Mouse (Mus musculus): ENCODE data around the gene Ankdd1a. TPM values are rescaled to one million over a fixed set of nuclear protein-coding genes. Genes with fewer than 3 reads are reported as not detected.
A peak's percentile ranks its signal among the peaks of the same experiment; 100 is the strongest.

The Ankdd1a gene
- polyA plus RNA-seq, 1 experiment from 2014 or later = not detected

DNA sequence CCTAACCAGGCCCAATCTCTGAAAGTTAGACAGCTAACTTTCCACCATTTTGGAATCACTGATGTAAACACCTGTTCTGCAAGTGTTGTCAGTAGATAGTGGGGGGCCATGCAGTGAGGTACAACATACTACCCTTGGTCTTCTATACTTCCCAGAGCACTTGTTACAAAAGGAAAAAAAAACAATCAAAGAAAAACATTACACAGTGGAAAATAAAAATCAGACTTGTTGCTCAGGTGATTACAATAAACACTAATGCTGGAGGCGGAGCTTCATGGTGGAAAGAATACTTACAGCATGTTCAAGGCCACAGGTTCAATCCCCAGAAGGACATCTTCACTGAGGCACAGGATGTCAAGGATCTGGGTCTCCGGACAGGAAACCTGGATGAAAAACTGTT, 32.7 kb upstream of the Ankdd1a start:
- Histone ChIP-seq H3K27me3 (no peaks in the 10 kb centered on the region), H3K36me3 (peaks cover 34% of the 10 kb centered on the region), H3K4me2 (no peak overlapping the region), H3K9me3 (no peaks in the 10 kb centered on the region), H3K4me3 (no peak overlapping the region), H3K27ac (0 out of 2 replicates have a peak overlapping the region, but pooled peaks have one; percentile 16), H3K9ac (no peak overlapping the region), H3K4me1 (peaks cover 48% of the 10 kb centered on the region)
- WGBS = 93% methylated on average over 2 of the region's 2 CpGs
- no peak for ATAC-seq (ENCODE audit: insufficient number of reproducible peaks, insufficient read depth, low FRiP score, low TSS enrichment, low read depth)

- ATAC-seq (ENCODE audit: insufficient number of reproducible peaks, insufficient read depth, low FRiP score, low TSS enrichment, low read depth) = no peak
- Histone ChIP-seq H3K27ac (peak overlapping the region; percentile 89), H3K4me2 (no peak overlapping the region), H3K27me3 (no peaks in the 10 kb centered on the region), H3K4me1 (peaks cover 52% of the 10 kb centered on the region), H3K9me3 (no peaks in the 10 kb centered on the region), H3K4me3 (no peak overlapping the region), H3K9ac (no peak overlapping the region), H3K36me3 (peaks cover 28% of the 10 kb centered on the region)
- WGBS = 87% methylated on average over 5 of the region's 5 CpGs
Measured at GRCm38 (mm10) chr9:65552141-65552540, 32.1 kb upstream of the Ankdd1a start.

GRCm38 (mm10) chr9:65551035-65551434, 31.0 kb upstream of the Ankdd1a start:
- 11% methylated on average over 5 of the region's 5 CpGs for whole genome bisulfite sequencing
- ATAC-seq (ENCODE audit: insufficient number of reproducible peaks, insufficient read depth, low FRiP score, low TSS enrichment, low read depth) = peak; percentile 52; the same call in 1 of the 2 replicates
- no peaks in the 10 kb centered on the region for H3K9me3 ChIP-seq
- H3K4me3 ChIP-seq = no peak overlapping the region
- H3K27me3 ChIP-seq = no peaks in the 10 kb centered on the region
- peak overlapping the region; percentile 41 for H3K9ac ChIP-seq
- H3K36me3 ChIP-seq = peaks cover 17% of the 10 kb centered on the region
- no peak overlapping the region for H3K4me2 ChIP-seq
- H3K4me1 ChIP-seq = peaks cover 62% of the 10 kb centered on the region
- peak overlapping the region; percentile 89 for H3K27ac ChIP-seq

- H3K9ac ChIP-seq = peak overlapping the region; percentile 41
- H3K27me3 ChIP-seq = no peaks in the 10 kb centered on the region
- H3K4me1 ChIP-seq = peaks cover 63% of the 10 kb centered on the region
- no peaks in the 10 kb centered on the region for H3K9me3 ChIP-seq
- peak overlapping the region; percentile 89 for H3K27ac ChIP-seq
- H3K4me2 ChIP-seq = no peak overlapping the region
- 24% methylated on average over 7 of the region's 7 CpGs for WGBS
- ATAC-seq (ENCODE audit: insufficient number of reproducible peaks, insufficient read depth, low FRiP score, low TSS enrichment, low read depth) = no peak
- H3K4me3 ChIP-seq = no peak overlapping the region
- peaks cover 9% of the 10 kb centered on the region; the same call in 1 of the 2 replicates for H3K36me3 ChIP-seq
Measured at GRCm38 (mm10) chr9:65550079-65550831, 30.3 kb upstream of the Ankdd1a start.

- Histone ChIP-seq H3K4me1 (peaks cover 58% of the 10 kb centered on the region), H3K4me3 (no peak overlapping the region), H3K9me3 (no peaks in the 10 kb centered on the region), H3K36me3 (0 out of 2 replicates have a peak, but pooled peaks cover 8% of the 10 kb centered on the region), H3K4me2 (no peak overlapping the region), H3K27me3 (no peaks in the 10 kb centered on the region), H3K27ac (no peak overlapping the region), H3K9ac (no peak overlapping the region)
- ATAC-seq (ENCODE audit: insufficient number of reproducible peaks, insufficient read depth, low FRiP score, low TSS enrichment, low read depth) = no peak
- WGBS = 82% methylated on average over 5 of the region's 5 CpGs
Measured at GRCm38 (mm10) chr9:65549643-65550042, 29.6 kb upstream of the Ankdd1a start.

GRCm38 (mm10) chr9:65549139-65549538, 29.1 kb upstream of the Ankdd1a start:
- no peak for ATAC-seq (ENCODE audit: insufficient number of reproducible peaks, insufficient read depth, low FRiP score, low TSS enrichment, low read depth)
- 0 out of 2 replicates have a peak, but pooled peaks cover 6% of the 10 kb centered on the region for H3K36me3 ChIP-seq
- no peak overlapping the region for H3K4me3 ChIP-seq
- H3K27ac ChIP-seq = no peak overlapping the region
- peaks cover 54% of the 10 kb centered on the region for H3K4me1 ChIP-seq
- H3K27me3 ChIP-seq = no peaks in the 10 kb centered on the region
- H3K9ac ChIP-seq = no peak overlapping the region
- 78% methylated on average over 3 of the region's 3 CpGs for WGBS
- H3K9me3 ChIP-seq = no peaks in the 10 kb centered on the region
- H3K4me2 ChIP-seq = no peak overlapping the region

GRCm38 (mm10) chr9:65548311-65548710, 28.3 kb upstream of the Ankdd1a start:
- Histone ChIP-seq H3K27ac (no peak overlapping the region), H3K9me3 (no peaks in the 10 kb centered on the region), H3K4me3 (no peak overlapping the region), H3K4me2 (no peak overlapping the region), H3K4me1 (peaks cover 54% of the 10 kb centered on the region), H3K36me3 (0 out of 2 replicates have a peak, but pooled peaks cover 4% of the 10 kb centered on the region), H3K9ac (no peak overlapping the region), H3K27me3 (no peaks in the 10 kb centered on the region)
- 71% methylated on average over 8 of the region's 8 CpGs for WGBS
- no peak for ATAC-seq (ENCODE audit: insufficient number of reproducible peaks, insufficient read depth, low FRiP score, low TSS enrichment, low read depth)

- Histone ChIP-seq H3K36me3 (0 out of 2 replicates have a peak, but pooled peaks cover 4% of the 10 kb centered on the region), H3K9ac (0 out of 2 replicates have a peak overlapping the region, but pooled peaks have one; percentile 49), H3K4me1 (peaks cover 54% of the 10 kb centered on the region), H3K9me3 (no peaks in the 10 kb centered on the region), H3K27me3 (no peaks in the 10 kb centered on the region), H3K27ac (no peak overlapping the region), H3K4me3 (no peak overlapping the region), H3K4me2 (no peak overlapping the region)
- 55% methylated on average over 4 of the region's 4 CpGs for WGBS
- no peak for ATAC-seq (ENCODE audit: insufficient number of reproducible peaks, insufficient read depth, low FRiP score, low TSS enrichment, low read depth)
Measured at GRCm38 (mm10) chr9:65547844-65548243, 27.9 kb upstream of the Ankdd1a start.

GRCm38 (mm10) chr9:65547111-65547510, 27.1 kb upstream of the Ankdd1a start:
- no peak overlapping the region for H3K4me2 ChIP-seq
- peaks cover 54% of the 10 kb centered on the region for H3K4me1 ChIP-seq
- H3K9me3 ChIP-seq = no peaks in the 10 kb centered on the region
- ATAC-seq (ENCODE audit: insufficient number of reproducible peaks, insufficient read depth, low FRiP score, low TSS enrichment, low read depth) = no peak
- H3K27ac ChIP-seq = 0 out of 2 replicates have a peak overlapping the region, but pooled peaks have one; percentile 30
- no peak overlapping the region for H3K9ac ChIP-seq
- H3K4me3 ChIP-seq = no peak overlapping the region
- WGBS = 81% methylated on average over 5 of the region's 5 CpGs
- H3K27me3 ChIP-seq = no peaks in the 10 kb centered on the region
- H3K36me3 ChIP-seq = 0 out of 2 replicates have a peak, but pooled peaks cover 2% of the 10 kb centered on the region

GRCm38 (mm10) chr9:65546413-65546695, 26.4 kb upstream of the Ankdd1a start:
- Histone ChIP-seq H3K9me3 (no peaks in the 10 kb centered on the region), H3K4me1 (peaks cover 57% of the 10 kb centered on the region), H3K9ac (no peak overlapping the region), H3K4me2 (no peak overlapping the region), H3K4me3 (no peak overlapping the region), H3K27me3 (no peaks in the 10 kb centered on the region), H3K36me3 (no peaks in the 10 kb centered on the region), H3K27ac (peak overlapping the region; percentile 30; the same call in 1 of the 2 replicates)
- 54% methylated on average over 4 of the region's 4 CpGs for WGBS
- no peak for ATAC-seq (ENCODE audit: insufficient number of reproducible peaks, insufficient read depth, low FRiP score, low TSS enrichment, low read depth)

- Histone ChIP-seq H3K4me3 (no peak overlapping the region), H3K9me3 (no peaks in the 10 kb centered on the region), H3K4me1 (peaks cover 55% of the 10 kb centered on the region), H3K36me3 (no peaks in the 10 kb centered on the region), H3K4me2 (no peak overlapping the region), H3K27me3 (no peaks in the 10 kb centered on the region), H3K9ac (no peak overlapping the region), H3K27ac (peak overlapping the region; percentile 55)
- 75% methylated on average over 10 of the region's 10 CpGs for WGBS
- no peak for ATAC-seq (ENCODE audit: insufficient number of reproducible peaks, insufficient read depth, low FRiP score, low TSS enrichment, low read depth)
Measured at GRCm38 (mm10) chr9:65545635-65546412, 25.8 kb upstream of the Ankdd1a start.
